Mouse (Mus musculus) G1E (cell line): Measurements from ENCODE around the gene A630089N07Rik. TPM values are rescaled to one million over a fixed set of nuclear protein-coding genes. Genes with fewer than 3 reads are reported as not detected.

Experiments used
- ATAC-seq: 2 replicates; pipeline ENCODE4 v1.8.0; 2016; ENCODE audit warnings: mild to moderate bottlenecking; ENCODE audit not compliant: insufficient number of reproducible peaks, poor library complexity, low FRiP score, severe bottlenecking; ENCODE audit errors: extremely low read depth
- DNase-seq: peaks from one replicate; pipeline ENCODE4 v3.0.0; 2012; ENCODE audit warnings: low spot score
- H3K27me3 ChIP-seq: 2 replicates; pipeline ENCODE4 v1.6.1; 2012; ENCODE audit warnings: mild to moderate bottlenecking, low read length, inconsistent platforms; ENCODE audit not compliant: insufficient read depth
- H3K36me3 ChIP-seq: replicated peaks from 2 replicates; pipeline ENCODE3; 2012; ENCODE audit warnings: mild to moderate bottlenecking, inconsistent platforms
- H3K4me1 ChIP-seq: 2 replicates; pipeline ENCODE4 v1.6.1; 2012; ENCODE audit warnings: low read depth, low read length, inconsistent platforms, mixed read lengths; ENCODE audit not compliant: insufficient read depth
- H3K4me3 ChIP-seq: 2 replicates; pipeline ENCODE4 v1.5.1; 2012; ENCODE audit warnings: low read depth, mild to moderate bottlenecking, inconsistent platforms, low read length, moderate library complexity, mixed read lengths
- H3K9me3 ChIP-seq: replicated peaks from 2 replicates; pipeline ENCODE4 v1.6.1; 2012; ENCODE audit warnings: inconsistent platforms
- CTCF ChIP-seq: IDR thresholded peaks from 2 replicates; pipeline ENCODE4 v1.5.1; 2012; ENCODE audit warnings: low read depth, low read length, inconsistent platforms, mixed read lengths
- GATA1 ChIP-seq: IDR thresholded peaks from 2 replicates; pipeline ENCODE4 v1.6.1; 2012; ENCODE audit warnings: borderline replicate concordance, low read length, inconsistent platforms, mixed read lengths
- GATA2 ChIP-seq: IDR thresholded peaks from 2 replicates; pipeline ENCODE4 v1.6.1; 2012; ENCODE audit warnings: low read depth, low read length, inconsistent platforms, borderline replicate concordance
- POLR2AphosphoS5 ChIP-seq: IDR thresholded peaks from 2 replicates; pipeline ENCODE4 v1.6.1; 2012; ENCODE audit warnings: low read depth, low read length, inconsistent platforms; ENCODE audit not compliant: insufficient replicate concordance
- TAL1 ChIP-seq: conservative IDR thresholded peaks from 2 replicates; pipeline ENCODE4 v1.6.1; 2012; ENCODE audit warnings: low read depth, low read length, inconsistent platforms, mixed read lengths
- polyA plus RNA-seq: library from polyadenylated mRNA; stranded (reverse); fragments of >175 nt; gene quantifications from 2 replicates; pipeline ENCODE4 v1.2.3, GENCODE M21; 2012
- total RNA-seq, 2 experiments: library from RNA; stranded (forward) in 1 of 2; stranded (reverse) in 1 of 2; fragments of 200-1000 nt in 1 of 2; fragments of >200 nt in 1 of 2; fragmentation: Nextera tagmentation in 1 of 2; gene quantifications; 2 replicates each; pipeline ENCODE4 v1.2.3; 2014 to 2017

A630089N07Rik gene
- total and polyA plus RNA-seq, 3 experiments: 0.60 to 45.8 (median 23.0) TPM

DNA sequence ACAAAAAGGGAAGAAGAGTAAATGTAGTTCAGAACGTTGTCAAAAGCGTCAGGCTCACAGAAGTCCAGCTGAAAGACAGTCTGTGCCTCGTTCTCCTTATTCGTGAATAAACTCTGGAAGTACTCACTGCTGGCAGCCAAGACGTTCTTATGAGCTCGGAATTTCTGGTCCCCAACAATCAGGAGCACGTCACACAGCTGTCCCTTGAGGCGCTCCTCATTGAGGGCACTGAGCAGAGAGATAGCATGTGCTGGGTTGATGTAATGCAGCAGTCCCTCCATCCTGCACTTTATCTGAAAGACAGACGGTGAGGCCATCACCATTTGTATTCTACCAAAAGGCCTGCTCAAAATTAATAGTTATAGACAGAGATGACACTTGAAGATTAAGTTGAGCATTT lies 129.4 kb downstream of the A630089N07Rik start:
- H3K4me1 ChIP-seq: peaks cover 29% of the 10 kb centered on the region
- no peaks in the 10 kb centered on the region for H3K9me3 ChIP-seq
- no peaks in the 10 kb centered on the region for H3K27me3 ChIP-seq
- H3K4me3 ChIP-seq: no peak overlapping the region
- TF ChIP-seq TAL1 (no peak), POLR2AphosphoS5 (no peak), CTCF (no peak), GATA2 (no peak), GATA1 (no peak)
- DNase-seq: no peak
- peaks cover 81% of the 10 kb centered on the region for H3K36me3 ChIP-seq
- ATAC-seq: no peak

DNA sequence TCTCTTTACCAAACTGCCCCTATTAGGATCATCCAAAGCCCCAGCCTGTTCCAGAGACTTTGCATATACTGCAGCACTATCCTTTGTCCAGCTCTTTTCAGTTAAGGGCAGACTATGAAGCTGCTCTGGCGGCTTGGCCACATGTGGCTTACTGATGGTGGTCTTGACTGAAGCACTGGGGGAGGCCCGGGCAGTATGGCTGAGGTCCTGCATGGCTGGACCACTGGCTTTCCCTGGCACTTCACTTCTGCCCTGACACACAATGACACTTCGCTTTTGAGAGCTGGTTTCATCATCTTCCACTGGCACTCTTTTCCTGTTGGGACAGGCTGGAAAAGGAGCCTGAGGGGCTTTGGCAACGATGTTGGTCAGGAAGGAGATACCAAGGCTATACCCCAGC lies 129.9 kb downstream of the A630089N07Rik start:
- no peak overlapping the region for H3K4me3 ChIP-seq
- ATAC-seq: no peak
- peaks cover 77% of the 10 kb centered on the region for H3K36me3 ChIP-seq

More for the DNA sequence above, 129.9 kb downstream of the A630089N07Rik start:
- DNase-seq: no peak
- no peaks in the 10 kb centered on the region for H3K27me3 ChIP-seq
- peaks cover 24% of the 10 kb centered on the region; the same call in 1 of the 2 replicates for H3K4me1 ChIP-seq
- TF ChIP-seq GATA2: no peak
- no peak for TF ChIP-seq POLR2AphosphoS5
- no peak for TF ChIP-seq CTCF
- TF ChIP-seq GATA1: no peak
- no peak for TF ChIP-seq TAL1
- H3K9me3 ChIP-seq: no peaks in the 10 kb centered on the region

Other genes with a start within 250 kb of the A630089N07Rik start
- gene Prdm15, start 230.6 kb downstream of the A630089N07Rik start, total RNA-seq (2014; fragmentation: Nextera tagmentation): 14.3 and 28.3 TPM in 2 replicates
- gene Prdm15, start 230.6 kb downstream of the A630089N07Rik start, total RNA-seq (2017): 10.9 and 11.7 TPM in 2 replicates
- 3.0 and 5.0 TPM in 2 replicates for gene Prdm15, start 230.6 kb downstream of the A630089N07Rik start, polyA plus RNA-seq
- 9.8 and 15.1 TPM in 2 replicates for gene C2cd2, start 119.9 kb downstream of the A630089N07Rik start, total RNA-seq (2014; fragmentation: Nextera tagmentation)
- 7.3 and 10.4 TPM in 2 replicates for gene C2cd2, start 119.9 kb downstream of the A630089N07Rik start, total RNA-seq (2017)
- 19.5 and 19.7 TPM in 2 replicates for gene C2cd2, start 119.9 kb downstream of the A630089N07Rik start, polyA plus RNA-seq
- gene Zbtb21, start 119.8 kb downstream of the A630089N07Rik start, total RNA-seq (2014; fragmentation: Nextera tagmentation): 14.9 and 25.3 TPM in 2 replicates
- gene Zbtb21, start 119.8 kb downstream of the A630089N07Rik start, total RNA-seq (2017): 11.1 and 12.0 TPM in 2 replicates
- 18.7 and 19.1 TPM in 2 replicates for gene Zbtb21, start 119.8 kb downstream of the A630089N07Rik start, polyA plus RNA-seq
- gene B230307C23Rik, start 85.1 kb downstream of the A630089N07Rik start, total RNA-seq (2014; fragmentation: Nextera tagmentation): 28.1 and 31.3 TPM in 2 replicates
- gene B230307C23Rik, start 85.1 kb downstream of the A630089N07Rik start, total RNA-seq (2017): 56.0 and 103 TPM in 2 replicates
- gene B230307C23Rik, start 85.1 kb downstream of the A630089N07Rik start, polyA plus RNA-seq: 2.5 and 2.7 TPM in 2 replicates